Mouse (Mus musculus) hindbrain, embryonic 15.5 days (tissue): ENCODE data around the gene Flad1. TPM values are rescaled to one million over a fixed set of nuclear protein-coding genes. Genes with fewer than 3 reads are reported as not detected.

Source experiments
- ATAC-seq: fragments of 200-750 bp; cut with Nextera tagmentation; 2 replicates; pipeline ENCODE4 v1.8.0; 2017; ENCODE audit warnings: low read depth, moderate number of reproducible peaks, moderate TSS enrichment; ENCODE audit not compliant: low FRiP score
- H3K27ac ChIP-seq: fragments of 300-500 bp; sonication (generic); replicated peaks from 2 replicates; pipeline ENCODE4 v1.5.1; 2015; ENCODE audit warnings: mild to moderate bottlenecking, inconsistent platforms
- H3K27me3 ChIP-seq: fragments of 300-500 bp; sonication (generic); 2 replicates; pipeline ENCODE4 v1.6.1; 2015; ENCODE audit warnings: control low read depth, inconsistent platforms
- H3K36me3 ChIP-seq: fragments of 300-500 bp; sonication (generic); 2 replicates; pipeline ENCODE4 v1.6.1; 2015; ENCODE audit warnings: control low read depth, inconsistent platforms
- H3K4me1 ChIP-seq: fragments of 300-500 bp; sonication (generic); replicated peaks from 2 replicates; pipeline ENCODE4 v1.6.1; 2015; ENCODE audit warnings: control low read depth, inconsistent platforms
- H3K4me2 ChIP-seq: fragments of 300-500 bp; sonication (generic); 2 replicates; pipeline ENCODE4 v1.6.1; 2015; ENCODE audit warnings: moderate library complexity, mild to moderate bottlenecking, inconsistent platforms
- H3K4me3 ChIP-seq: fragments of 300-500 bp; sonication (generic); 2 replicates; pipeline ENCODE4 v1.5.1; 2015; ENCODE audit warnings: mild to moderate bottlenecking, inconsistent platforms
- H3K9ac ChIP-seq: fragments of 300-500 bp; sonication (generic); 2 replicates; pipeline ENCODE4 v1.6.1; 2015; ENCODE audit warnings: inconsistent platforms
- H3K9me3 ChIP-seq: fragments of 300-500 bp; sonication (generic); 2 replicates; pipeline ENCODE4 v1.6.1; 2016; ENCODE audit warnings: control low read depth, inconsistent platforms
- WGBS: fragments of 180-500 bp; shearing (Covaris S2); methylation state at CpG from one replicate; pipeline ENCODE4 v1.1.7; 2015; 5-methylcytosine and 5-hydroxymethylcytosine counted together
- polyA plus RNA-seq: library from polyadenylated mRNA; unstranded; fragments of >200 nt; fragmentation: Nextera tagmentation; extraction: Ambion mirVana; gene quantifications from 2 replicates; pipeline ENCODE4 v1.2.1, GENCODE M21; 2015

Gene Flad1
- polyA plus RNA-seq, 1 experiment from 2014 or later: 33.3 TPM

DNA sequence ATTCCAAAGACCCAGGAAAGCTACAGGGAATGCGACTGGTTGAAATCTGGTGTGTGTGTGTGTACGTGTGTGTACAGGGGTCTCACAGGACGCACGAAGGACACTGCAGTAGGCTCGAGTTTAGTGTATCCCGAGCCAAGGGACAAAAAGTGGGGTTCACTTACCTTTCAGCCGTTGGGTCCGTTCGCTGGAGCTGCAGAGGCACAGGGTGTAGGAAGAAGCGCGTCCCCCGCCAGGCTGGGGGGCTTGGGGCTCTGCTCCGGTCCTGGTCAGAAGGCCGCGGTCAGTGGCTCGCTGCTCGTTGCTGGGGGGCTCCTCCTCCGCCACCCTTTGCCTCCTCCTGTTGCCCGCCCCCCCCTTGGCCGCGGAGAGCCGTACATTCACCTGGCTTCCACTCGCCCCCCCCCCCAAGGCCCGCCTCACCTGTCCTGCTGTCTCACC lies 18.8 kb downstream of the Flad1 start:
- 2% methylated on average over 18 of the region's 24 CpGs for whole genome bisulfite sequencing
- H3K36me3 ChIP-seq: no peaks in the 10 kb centered on the region
- ATAC-seq: no peak
- peaks cover 64% of the 10 kb centered on the region for H3K4me1 ChIP-seq
- H3K4me2 ChIP-seq: peak overlapping the region; percentile 99
- peak overlapping the region; percentile 51 for H3K4me3 ChIP-seq
- peak overlapping the region; percentile 56; the same call in 1 of the 2 replicates for H3K9ac ChIP-seq
- H3K9me3 ChIP-seq: no peaks in the 10 kb centered on the region
- H3K27ac ChIP-seq: no peak overlapping the region
- H3K27me3 ChIP-seq: peaks cover 33% of the 10 kb centered on the region

DNA sequence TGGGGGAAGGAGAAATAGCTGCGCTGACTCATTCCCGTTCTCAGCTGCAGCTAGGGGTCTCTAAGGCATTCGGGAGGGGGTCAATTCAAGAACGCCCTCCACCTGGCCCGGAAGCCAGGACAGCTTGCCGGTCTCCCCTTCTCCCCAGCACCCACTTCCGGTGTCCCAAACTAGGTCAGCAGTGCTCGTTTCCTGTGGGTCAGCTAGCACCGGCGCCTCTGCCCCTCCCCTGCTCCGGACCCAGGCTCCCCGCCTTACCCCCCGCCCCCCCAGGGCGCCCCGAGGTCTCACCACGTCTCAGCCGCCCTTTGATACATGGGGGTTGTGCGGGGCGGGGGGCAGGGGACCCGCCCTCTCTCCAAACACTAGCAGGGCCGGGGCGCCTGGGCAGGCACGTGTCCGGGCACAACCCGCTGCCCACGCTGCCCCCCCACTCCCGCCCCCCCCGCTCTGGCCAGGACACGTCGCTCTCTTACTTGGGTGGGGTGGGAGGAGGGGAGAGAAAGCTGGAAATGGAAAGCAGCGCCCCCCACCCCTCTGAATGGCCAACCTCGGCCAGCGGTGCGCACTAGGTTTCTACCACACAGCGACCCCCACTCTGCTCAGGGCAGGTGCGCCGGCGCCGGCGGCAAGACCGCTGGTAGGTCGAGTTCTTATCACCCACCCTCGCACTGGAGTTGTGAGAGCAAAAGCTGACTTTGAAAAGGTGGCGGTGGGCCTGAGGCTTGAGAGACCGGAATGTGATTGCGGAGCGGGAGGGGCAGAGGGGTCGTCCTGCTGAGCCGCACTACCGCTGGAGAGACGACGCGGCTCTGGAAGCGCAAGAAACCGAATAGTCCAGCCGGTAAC lies 19.8 kb downstream of the Flad1 start:
- peaks cover 64% of the 10 kb centered on the region for H3K4me1 ChIP-seq
- no peak for ATAC-seq
- no peaks in the 10 kb centered on the region for H3K9me3 ChIP-seq
- H3K27me3 ChIP-seq: peaks cover 32% of the 10 kb centered on the region
- WGBS: under 1% methylated on average over 52 of the region's 56 CpGs
- H3K4me2 ChIP-seq: peak overlapping the region; percentile 99
- no peaks in the 10 kb centered on the region for H3K36me3 ChIP-seq
- 0 out of 2 replicates have a peak overlapping the region, but pooled peaks have one; percentile 23 for H3K27ac ChIP-seq
- peak overlapping the region; percentile 56 for H3K9ac ChIP-seq
- H3K4me3 ChIP-seq: peak overlapping the region; percentile 51

DNA sequence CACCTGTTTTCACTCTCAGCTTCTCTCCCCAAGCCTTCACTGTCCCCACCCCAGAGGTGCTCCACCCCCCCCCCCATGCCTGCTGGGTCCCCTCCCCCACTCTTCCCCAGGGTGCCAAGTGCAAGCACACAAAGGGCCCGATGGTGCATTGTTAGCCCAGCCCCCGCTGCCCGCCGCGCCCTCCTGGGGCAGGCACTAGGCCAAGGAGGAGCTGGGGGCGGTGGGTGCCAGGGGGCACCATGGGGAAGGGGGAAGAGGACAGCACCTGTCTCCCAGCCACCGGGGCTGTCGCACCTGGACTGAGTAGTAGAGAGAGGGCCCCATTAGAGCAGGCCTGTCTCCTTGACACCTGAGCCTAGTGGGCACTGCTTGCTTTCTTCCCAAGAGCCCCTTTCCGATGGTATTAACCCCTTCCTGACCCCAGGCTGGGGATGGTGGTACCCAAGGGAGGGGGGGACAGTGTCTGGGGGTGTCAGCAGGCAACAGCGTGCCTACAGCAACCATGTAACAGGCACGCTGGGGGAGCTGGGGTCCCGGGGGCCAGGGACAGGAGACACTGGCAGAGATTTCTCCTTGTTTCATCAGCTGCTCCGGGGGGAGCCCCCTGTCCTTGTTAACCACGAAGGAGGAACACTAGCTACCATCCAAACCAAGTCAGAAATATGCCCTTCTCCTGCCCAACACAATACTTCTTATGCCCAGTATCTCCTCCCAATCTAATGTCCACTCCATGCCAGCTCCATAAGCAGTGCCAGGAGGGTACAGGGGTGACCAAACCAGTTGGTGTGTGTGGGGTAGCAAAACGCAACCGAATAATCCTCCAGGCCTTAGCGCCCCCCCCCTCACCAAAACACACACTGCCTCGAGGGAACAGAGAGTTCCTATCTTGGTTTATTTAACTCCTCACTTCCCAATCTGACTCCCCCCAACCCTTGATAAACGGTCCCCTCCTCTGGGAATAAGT lies 20.7 kb downstream of the Flad1 start:
- Histone ChIP-seq H3K4me1 (peaks cover 57% of the 10 kb centered on the region), H3K9me3 (no peaks in the 10 kb centered on the region), H3K27me3 (peaks cover 28% of the 10 kb centered on the region), H3K4me3 (peak overlapping the region; percentile 51), H3K27ac (no peak overlapping the region), H3K4me2 (peak overlapping the region; percentile 99), H3K36me3 (no peaks in the 10 kb centered on the region), H3K9ac (peak overlapping the region; percentile 56)
- WGBS: 10% methylated on average over 19 of the region's 19 CpGs
- no peak for ATAC-seq

GRCm38 (mm10) chr3:89390111-89390515 lies 21.6 kb downstream of the Flad1 start:
- Histone ChIP-seq H3K4me3 (no peak overlapping the region), H3K4me1 (peaks cover 49% of the 10 kb centered on the region), H3K9ac (no peak overlapping the region), H3K36me3 (no peaks in the 10 kb centered on the region), H3K4me2 (no peak overlapping the region), H3K27ac (no peak overlapping the region), H3K9me3 (no peaks in the 10 kb centered on the region), H3K27me3 (peaks cover 22% of the 10 kb centered on the region)
- no peak for ATAC-seq
- WGBS: 34% methylated on average over 5 of the region's 5 CpGs

DNA sequence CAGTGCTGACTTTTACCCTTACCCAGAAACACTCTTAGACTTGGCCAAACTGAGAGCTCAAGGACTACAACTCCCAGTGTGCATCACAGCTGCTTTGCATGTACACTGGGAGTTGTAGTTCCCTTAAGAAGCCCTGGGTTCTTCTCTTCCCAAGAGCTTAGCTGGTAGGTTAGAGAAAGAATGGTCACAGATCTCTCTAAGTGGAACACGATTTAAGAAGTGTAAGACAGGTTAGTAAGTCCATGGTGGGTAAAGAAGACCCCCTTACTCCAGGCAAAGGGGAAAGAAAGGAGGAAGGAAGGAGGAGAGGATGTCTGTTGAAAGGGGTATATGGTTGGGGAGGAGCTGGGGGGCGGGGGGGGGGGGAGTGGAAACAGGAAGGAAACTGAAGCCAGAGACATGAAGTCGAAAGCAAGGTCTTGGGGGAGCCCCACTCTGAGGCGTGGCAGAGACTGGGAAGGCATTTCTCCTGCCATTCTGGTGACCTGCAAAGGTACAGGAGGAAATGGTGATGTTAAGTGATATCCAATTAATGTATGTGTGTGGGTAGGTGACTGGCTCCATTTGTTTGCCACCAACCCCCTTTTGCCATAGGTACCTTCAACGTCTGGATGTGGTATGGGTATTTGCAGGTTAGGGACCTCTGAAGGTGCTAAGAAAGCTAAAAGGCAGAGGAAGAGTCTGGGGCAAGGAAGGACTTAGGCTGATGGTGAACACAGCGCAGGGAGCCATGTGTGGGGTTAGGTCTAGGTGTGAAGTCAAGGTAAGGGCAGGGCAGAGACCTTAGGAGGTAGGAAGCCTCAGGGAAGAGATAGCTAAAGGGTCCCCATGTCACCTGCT lies 22.5 kb downstream of the Flad1 start:
- WGBS: 60% methylated on average over 6 of the region's 6 CpGs

DNA sequence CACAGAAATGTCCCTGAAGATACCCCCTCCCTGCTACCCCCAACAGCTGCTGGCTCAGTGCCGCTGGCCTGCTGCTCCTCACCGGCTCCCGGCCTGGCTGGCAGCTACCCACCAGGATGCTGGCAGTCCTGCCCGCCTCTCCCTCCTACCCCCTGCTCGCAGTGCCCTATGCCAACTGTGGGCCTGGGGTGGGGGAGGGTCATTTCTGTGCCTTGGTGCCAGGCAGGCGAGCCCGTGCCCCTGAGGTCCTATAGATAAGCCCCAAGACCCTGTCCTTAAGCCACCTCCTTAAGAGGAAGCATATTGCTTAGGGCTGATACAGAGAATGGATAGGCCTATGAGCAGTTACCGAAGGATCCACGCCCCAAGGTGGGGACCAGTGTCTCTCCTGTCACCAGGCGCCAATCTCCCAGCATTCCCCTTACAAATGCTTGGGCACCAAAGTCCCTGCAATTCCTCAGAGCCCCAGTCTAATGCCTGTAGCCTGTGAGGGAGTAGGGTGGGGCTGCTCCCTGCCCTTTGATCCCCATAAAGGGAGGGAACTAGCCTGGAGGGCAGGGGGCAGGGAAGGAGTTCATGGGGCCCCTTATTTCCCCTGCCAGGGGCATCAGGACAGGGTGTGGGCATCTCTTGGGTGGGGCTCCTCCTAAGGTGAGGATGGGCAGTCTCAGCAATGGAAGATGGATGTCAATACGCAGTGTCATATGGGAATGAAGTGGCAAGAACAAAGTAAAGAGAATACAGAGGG lies 23.4 kb downstream of the Flad1 start:
- H3K36me3 ChIP-seq: no peaks in the 10 kb centered on the region
- no peaks in the 10 kb centered on the region for H3K9me3 ChIP-seq
- H3K9ac ChIP-seq: no peak overlapping the region
- H3K27me3 ChIP-seq: 0 out of 2 replicates have a peak, but pooled peaks cover 10% of the 10 kb centered on the region
- ATAC-seq: peak; percentile 15; the same call in 1 of the 2 replicates
- H3K4me1 ChIP-seq: peaks cover 30% of the 10 kb centered on the region
- WGBS: 53% methylated on average over 11 of the region's 11 CpGs
- H3K4me2 ChIP-seq: no peak overlapping the region
- no peak overlapping the region for H3K4me3 ChIP-seq
- H3K27ac ChIP-seq: no peak overlapping the region

More for the DNA sequence above, 22.5 kb downstream of the Flad1 start:
- Histone ChIP-seq H3K4me2 (no peak overlapping the region), H3K36me3 (no peaks in the 10 kb centered on the region), H3K9ac (no peak overlapping the region), H3K4me1 (peaks cover 39% of the 10 kb centered on the region), H3K27me3 (peaks cover 17% of the 10 kb centered on the region), H3K4me3 (no peak overlapping the region), H3K27ac (no peak overlapping the region), H3K9me3 (no peaks in the 10 kb centered on the region)
- no peak for ATAC-seq

GRCm38 (mm10) chr3:89387632-89388031 lies 24.0 kb downstream of the Flad1 start:
- peaks cover 25% of the 10 kb centered on the region for H3K4me1 ChIP-seq
- H3K27ac ChIP-seq: no peak overlapping the region
- H3K9me3 ChIP-seq: no peaks in the 10 kb centered on the region
- no peak overlapping the region for H3K4me3 ChIP-seq
- 82% methylated on average over 11 of the region's 11 CpGs for WGBS
- ATAC-seq: no peak
- H3K9ac ChIP-seq: no peak overlapping the region
- H3K36me3 ChIP-seq: no peaks in the 10 kb centered on the region
- H3K4me2 ChIP-seq: no peak overlapping the region
- 0 out of 2 replicates have a peak, but pooled peaks cover 7% of the 10 kb centered on the region for H3K27me3 ChIP-seq

DNA sequence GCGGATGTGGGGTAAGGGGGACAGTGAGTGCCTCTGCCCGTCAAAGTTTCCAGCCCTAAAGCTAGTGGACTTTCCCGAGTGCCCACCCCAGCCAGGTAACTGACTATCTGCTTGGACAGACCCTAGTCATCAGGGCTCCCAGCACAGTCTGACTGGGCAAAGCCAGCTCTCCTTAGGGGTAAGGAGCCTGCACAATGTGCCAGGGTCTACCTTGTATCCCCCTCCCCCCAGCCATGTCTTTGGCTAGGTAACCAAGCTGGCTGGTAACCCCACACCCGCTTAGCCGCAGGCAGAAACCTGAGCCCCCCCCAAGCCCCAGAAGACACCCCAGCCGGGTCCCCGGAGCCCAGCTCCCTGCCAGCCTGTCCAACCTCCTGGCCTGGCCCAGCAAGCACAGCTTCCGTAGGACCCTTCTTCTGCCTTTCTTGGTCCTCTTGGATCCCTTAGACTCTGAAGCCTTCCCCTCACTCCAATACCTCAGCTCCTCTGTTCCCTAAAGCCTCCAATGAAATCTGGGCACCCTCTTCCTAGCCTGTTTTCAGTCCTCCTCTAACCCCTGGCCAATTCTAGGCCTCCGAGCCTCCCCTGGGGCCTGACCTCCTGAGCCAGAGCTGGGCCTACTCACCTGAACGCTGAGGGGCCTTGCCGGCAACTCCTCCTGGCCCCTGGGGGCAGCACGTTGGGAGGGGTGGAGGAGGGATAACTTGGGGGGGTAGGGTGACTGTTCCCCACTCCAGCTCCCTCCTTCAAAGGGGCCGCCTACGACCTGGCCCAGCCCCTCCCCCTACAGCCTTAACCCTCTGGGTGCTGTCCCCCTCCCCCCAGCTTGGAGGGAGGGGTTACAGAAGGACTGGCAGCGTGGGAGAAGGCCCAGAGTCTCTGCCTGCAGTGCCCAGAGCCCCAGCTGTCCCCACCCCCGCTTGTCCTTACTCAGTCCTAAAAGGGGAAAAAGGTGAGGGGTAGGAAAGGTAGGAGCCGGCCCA lies 24.9 kb downstream of the Flad1 start:
- Histone ChIP-seq H3K4me1 (peaks cover 16% of the 10 kb centered on the region), H3K27me3 (no peaks in the 10 kb centered on the region)

GRCm38 (mm10) chr3:89385451-89385850 lies 26.2 kb downstream of the Flad1 start:
- Histone ChIP-seq H3K9me3 (no peaks in the 10 kb centered on the region), H3K36me3 (no peaks in the 10 kb centered on the region), H3K27ac (no peak overlapping the region), H3K9ac (no peak overlapping the region), H3K4me1 (peaks cover 3% of the 10 kb centered on the region), H3K4me2 (no peak overlapping the region), H3K4me3 (no peak overlapping the region), H3K27me3 (no peaks in the 10 kb centered on the region)
- no peak for ATAC-seq
- WGBS: 55% methylated on average over 11 of the region's 11 CpGs

More for the DNA sequence above, 24.9 kb downstream of the Flad1 start:
- no peak overlapping the region for H3K4me2 ChIP-seq
- WGBS: 50% methylated on average over 17 of the region's 17 CpGs
- H3K27ac ChIP-seq: no peak overlapping the region
- ATAC-seq: no peak
- no peaks in the 10 kb centered on the region for H3K9me3 ChIP-seq
- no peak overlapping the region for H3K4me3 ChIP-seq
- H3K9ac ChIP-seq: no peak overlapping the region
- no peaks in the 10 kb centered on the region for H3K36me3 ChIP-seq
